Mouse (Mus musculus) inflammation-experienced regulatory T-cells, adult 6 months (primary cell): ENCODE measurements around the gene Gm49384. TPM values are rescaled to one million over a fixed set of nuclear protein-coding genes. Genes with fewer than 3 reads are reported as not detected.
"Not testable (repeated sequence)": the region's sequence is repeated elsewhere in the genome, so short reads cannot be mapped to it uniquely, and the experiment has no call there.

Source experiments
- ATAC-seq: one replicate; pipeline ENCODE4 v1.8.0; 2017
- polyA plus RNA-seq, 3 experiments: library from polyadenylated mRNA; unstranded; fragments of 100-300 nt; shearing (Covaris generic); gene quantifications; one replicate each; pipeline ENCODE4 v1.2.1; 2017

The Gm49384 gene
- polyA plus RNA-seq, 3 experiments from 2014 or later, result 7.9 to 15.2 (median 9.6) TPM

DNA sequence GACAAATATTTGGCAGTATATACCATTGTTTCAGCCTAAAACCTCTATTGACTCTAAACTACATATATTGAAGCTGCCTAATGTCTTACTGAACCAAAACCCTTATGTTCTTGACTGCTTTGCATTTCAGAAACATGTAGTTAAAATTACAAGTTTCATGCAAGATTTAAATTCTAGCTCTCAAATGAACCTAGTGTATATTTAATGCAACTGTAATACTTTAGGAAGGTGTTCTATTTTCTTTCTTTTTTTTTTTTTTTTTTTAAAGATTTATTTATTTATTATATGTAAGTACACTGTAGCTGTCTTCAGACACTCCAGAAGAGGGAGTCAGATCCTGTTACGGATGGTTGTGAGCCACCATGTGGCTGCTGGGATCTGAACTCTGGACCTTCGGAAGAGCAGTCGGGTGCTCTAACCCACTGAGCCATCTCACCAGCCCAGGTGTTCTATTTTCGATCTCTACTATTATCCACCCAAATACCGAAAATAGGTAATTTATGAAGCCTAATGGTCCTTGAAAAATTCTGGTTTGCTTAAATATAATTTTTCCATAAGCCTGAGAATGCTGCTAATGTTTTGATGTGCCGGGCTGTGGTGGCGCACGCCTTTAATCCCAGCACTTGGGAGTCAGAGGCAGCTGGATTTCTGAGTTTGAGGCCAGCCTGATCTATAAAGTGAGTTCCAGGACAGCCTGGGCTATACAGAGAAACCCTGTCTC, 37.0 kb downstream of the Gm49384 start:
- ATAC-seq, result not testable (repeated sequence)

DNA sequence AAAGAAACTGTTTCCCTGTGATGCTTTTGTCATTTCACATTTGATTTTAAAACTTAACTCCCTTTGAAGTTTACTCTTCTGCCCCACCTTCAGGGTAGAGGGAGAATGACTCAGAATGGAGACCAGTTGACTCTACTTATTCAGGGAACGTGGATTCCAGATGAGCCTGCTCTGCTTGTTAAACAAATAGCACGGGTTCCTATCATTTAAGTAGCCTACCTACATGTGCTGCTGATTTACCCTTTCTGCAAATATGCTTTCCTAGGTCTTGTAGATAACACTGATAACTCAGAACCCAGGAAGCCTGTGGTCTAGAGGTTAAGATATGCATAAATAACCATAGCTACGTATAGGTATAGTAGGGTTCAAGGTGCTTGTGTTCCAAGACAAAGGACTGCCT, 39.2 kb downstream of the Gm49384 start:
- peak; percentile 18 for ATAC-seq

DNA sequence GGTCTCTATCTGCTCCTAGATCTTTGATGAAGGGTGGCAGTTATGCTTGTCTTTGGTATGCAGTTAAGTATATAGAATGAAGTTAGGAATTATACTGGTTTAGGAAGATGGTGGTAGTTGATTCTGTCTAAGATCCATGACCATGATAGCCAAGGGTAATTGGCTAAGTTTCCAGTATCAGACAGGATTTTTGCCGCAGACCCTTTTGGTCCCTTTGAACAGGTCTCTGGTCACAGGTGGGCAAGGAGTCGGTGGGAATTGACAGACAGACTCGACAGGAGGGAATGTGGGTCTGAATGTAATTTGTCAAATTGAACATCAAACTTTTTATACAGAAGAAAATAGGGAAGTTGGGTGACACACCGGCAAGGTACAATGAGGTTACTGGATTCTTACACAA, 40.5 kb downstream of the Gm49384 start:
- not testable (repeated sequence) for ATAC-seq

DNA sequence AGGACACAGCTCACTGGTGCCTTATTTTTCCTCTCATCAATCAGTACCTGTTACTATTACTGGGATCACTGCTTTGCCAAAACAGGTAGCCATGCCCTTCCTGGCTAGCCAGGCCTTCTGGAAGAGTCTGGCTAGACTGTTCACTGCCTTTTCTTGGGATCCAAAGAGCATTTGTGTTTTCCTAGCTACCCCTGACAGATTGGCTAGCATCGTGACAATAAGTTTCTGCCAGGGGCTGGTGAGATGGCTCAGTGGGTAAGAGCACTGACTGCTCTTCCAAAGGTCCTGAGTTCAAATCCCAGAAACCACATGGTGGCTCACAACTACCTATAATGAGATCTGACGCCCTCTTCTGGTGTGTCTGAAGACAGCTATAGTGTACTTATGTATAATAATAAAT, 43.4 kb downstream of the Gm49384 start:
- ATAC-seq, result not testable (repeated sequence)

DNA sequence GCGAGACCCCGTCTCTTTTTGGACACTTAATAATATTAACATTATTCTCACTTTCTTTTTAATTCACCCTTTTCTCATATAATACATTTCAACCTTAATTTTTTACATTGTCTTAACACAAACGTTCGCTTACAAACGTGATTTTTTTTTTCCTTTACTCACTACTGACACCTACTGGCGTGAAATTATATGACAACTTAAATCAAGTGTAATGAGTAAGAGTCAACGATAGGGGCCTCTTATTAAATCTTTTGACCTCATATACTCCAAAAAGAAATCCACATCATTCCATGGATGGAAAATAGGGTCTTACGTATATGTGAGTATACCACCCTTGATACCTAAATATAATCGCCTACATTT, 44.5 kb downstream of the Gm49384 start:
- peak; percentile 52 for ATAC-seq

DNA sequence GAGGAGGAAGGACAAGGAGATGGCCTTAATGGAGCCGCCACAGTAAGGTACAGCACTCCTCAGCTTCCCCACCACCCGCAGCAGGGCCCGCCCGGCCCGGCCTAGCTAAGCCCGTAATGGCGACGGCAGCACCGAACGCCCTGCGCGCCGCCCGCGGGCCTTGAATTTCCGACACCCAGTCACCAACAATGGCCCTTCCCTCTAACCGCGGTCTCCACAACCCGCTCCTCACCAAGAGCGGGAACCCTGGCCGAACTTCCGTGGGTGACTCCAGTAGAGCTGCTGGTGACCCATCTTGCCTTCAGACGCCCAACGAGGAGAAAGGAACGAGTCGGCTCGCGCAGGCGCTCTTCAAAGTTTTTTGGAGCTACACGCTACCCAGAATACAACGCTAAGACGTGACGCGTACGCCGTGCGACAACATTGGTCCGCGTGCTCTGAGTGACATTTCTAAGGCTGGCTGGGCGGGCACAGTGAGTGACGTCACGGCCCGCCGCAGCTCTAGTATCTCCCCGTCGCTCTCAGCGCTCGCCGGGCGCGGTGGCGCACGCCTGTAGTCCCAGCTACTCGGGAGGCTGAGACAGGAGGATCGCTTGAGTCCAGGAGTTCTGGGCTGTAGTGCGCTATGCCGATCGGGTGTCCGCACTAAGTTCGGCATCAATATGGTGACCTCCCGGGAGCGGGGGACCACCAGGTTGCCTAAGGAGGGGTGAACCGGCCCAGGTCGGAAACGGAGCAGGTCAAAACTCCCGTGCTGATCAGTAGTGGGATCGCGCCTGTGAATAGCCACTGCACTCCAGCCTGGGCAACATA, 45.1 kb downstream of the Gm49384 start, which contains the start of gene Rps29:
Rps29 (minus strand) TSS at position 422 of the 813 bp plus-strand sequence.
- peak; percentile 92 for ATAC-seq

DNA sequence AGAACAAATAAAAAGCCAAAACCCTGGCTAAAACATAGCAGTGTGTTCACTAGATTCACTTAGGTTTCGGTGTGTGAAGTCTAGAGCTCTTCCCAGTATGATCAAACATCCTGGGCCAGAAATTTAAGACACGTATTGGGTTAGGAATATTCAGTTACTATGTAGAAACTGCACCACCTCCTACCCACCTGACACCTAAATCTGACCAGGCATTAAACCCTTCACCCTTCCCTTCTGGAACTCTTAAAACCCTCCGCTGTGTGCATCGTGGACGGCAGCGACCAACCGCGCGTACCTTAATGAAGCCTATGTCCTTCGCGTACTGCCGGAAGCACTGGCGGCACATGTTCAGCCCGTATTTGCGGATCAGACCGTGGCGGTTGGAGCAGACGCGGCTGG, 45.7 kb downstream of the Gm49384 start:
- no peak for ATAC-seq

DNA sequence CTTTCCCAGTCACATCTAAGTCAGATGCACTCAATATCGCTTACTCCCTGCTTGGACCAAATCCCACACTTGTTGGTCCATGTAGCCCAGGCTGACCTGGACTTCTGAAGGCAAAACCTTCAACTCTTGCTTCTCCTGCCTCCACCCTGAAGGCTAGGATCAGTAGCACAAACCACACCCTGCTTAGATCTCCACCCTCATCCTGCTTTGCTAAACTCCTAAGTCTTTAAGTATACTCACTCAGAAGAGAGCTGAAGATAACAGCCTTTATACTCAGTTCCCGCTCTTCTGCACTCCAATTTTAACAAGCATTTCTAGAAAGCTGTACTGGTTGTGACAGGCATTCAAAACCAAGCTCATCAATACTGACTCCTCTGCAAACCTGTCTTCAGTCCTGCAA, 47.0 kb downstream of the Gm49384 start:
- ATAC-seq, result no peak

DNA sequence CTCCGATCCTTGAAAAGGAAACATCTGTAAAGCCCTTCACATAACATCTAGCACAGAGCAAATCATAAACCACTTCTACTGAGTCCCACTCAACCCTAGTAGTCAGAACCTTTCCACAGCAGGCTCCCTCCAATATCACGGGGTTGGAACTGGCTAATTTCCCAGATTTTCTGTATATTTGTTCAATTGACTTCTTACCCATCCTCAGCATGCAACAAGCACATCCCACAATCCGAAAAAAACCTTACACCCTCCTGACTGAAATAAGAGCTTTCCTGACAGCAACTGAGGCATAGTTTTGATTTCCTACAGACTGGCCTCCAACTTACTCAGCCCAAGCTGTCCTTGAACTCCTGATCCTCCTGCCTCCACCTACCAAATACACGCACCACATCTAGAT, 47.6 kb downstream of the Gm49384 start:
- no peak for ATAC-seq

DNA sequence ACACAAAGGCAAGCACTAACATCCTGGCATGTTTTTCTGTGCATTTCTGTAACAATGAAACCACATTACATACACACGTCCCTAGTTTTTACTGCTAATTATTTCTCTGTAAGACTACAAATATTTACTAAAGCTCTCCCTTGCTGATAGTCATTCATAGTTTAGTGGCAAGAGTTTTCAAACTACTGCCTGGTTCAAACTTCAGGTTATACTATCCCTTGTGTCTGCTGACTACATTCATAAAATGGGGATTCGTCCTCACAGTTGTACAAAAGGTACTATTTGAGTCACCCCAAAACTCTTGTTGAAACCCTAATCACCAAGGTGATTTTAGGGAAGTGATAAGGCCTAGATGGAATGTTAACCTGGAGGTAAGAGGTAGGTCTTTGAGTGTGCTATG, 48.1 kb downstream of the Gm49384 start:
- ATAC-seq, result no peak

DNA sequence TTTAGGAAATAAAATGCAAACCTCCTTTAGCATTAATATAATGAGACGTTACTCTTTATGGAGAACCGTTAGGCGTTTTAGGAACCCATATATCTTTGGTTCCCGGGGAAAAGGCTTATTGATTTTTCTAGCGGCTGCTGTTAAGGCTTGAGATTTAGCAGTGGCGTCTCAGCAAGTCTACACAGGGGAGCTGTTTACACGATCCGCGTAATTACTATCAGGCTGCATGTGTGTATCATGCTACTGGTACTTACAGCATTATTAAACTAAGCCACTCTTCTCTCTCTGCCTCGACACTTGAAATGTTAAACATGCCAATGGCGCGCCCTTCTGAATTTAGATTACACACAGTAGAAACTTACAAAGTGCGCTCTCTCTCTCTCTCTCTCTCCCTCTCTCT, 54.0 kb downstream of the Gm49384 start:
- no peak for ATAC-seq

DNA sequence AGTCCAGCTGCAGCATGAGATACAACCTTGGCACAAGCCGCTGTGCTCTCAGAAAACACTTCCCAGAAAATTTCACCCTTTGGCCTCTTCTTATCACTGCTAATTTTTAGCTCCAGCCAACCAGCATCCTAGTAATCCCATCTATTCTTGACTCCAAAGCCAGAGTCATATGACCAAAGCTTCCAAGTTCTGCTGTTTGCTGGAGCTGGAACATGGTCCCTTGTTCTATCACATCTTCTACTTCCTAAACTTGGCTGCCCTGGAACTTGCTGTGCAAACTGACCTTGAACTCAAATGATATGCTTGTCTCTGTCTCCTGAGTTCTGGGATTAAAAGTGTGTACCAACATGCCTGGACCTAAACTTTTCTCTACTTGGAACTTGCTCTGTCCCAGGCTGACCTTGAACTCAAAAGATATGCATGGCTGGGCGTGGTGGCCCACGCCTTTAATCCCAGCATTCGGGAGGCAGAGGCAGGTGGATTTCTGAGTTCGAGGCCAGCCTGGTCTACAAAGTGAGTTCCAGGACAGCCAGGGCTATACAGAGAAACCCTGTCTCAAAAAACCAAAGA, 56.8 kb downstream of the Gm49384 start:
- no peak for ATAC-seq

DNA sequence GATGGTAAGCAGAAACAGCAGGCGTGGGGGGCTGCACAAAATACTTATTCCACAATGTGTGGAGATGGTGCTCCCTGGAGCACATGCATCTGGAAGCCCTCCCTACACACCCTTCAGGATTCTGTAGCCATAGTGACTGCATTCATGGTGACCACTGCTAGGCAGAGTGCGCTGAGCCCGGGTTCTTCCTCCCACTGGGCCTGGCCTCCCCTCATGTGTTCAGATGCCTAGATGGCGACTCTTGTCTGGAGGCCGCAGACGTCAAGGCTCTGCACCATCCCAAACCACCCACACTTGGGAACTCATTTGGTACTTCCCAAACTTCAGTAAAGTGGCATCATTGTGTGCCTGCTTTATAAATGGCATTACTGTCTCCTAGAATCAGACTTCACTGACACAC, 60.6 kb downstream of the Gm49384 start:
- ATAC-seq, result no peak

DNA sequence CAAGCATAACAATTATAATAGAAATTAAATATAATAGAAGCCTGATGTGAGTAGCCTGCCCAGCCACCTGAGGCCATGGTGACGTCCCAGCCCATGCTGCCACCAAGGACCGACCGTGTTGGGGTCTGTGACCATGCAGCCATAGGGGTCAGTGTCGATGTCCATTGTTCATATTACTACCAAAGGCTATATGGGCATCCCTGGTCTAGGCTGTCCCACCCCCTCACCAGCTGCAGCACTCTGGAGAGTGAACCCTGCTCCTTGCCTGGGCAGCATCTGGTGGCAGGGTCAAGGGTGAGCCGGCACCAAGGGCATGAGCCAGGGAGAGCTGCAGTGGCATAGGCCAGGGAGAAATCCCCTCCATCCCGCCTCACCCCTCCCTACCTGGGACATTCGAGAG, 64.2 kb downstream of the Gm49384 start:
- no peak for ATAC-seq

Other genes starting within 250 kb of the Gm49384 start
- 1,000 to 10,000 TPM; 2,056 to 4,231 (median 2,807) TPM for gene Rps29, start 45.1 kb downstream of the Gm49384 start, polyA plus RNA-seq
- gene Lrr1, start 35.5 kb downstream of the Gm49384 start, polyA plus RNA-seq, result 1 to 10 TPM in 2 of 3 experiments, not detected in 1; 1.5 to 8.2 TPM
- 100 to 1,000 TPM; 533 to 565 (median 537) TPM for gene Rpl36al, start 20.2 kb downstream of the Gm49384 start, polyA plus RNA-seq
- 10 to 100 TPM; 17.8 to 27.9 (median 21.1) TPM for gene Mgat2, start 20.1 kb downstream of the Gm49384 start, polyA plus RNA-seq
- 10 to 100 TPM in 1 of 3 experiments, 1 to 10 TPM in 2; 6.9 to 16.1 (median 8.8) TPM for gene Gm49383, start 7.2 kb downstream of the Gm49384 start, polyA plus RNA-seq
- gene Dnaaf2, start 5.8 kb downstream of the Gm49384 start, polyA plus RNA-seq, result 1 to 10 TPM; 4.7 to 5.4 (median 4.7) TPM
- gene Pole2, start 23.9 kb upstream of the Gm49384 start, polyA plus RNA-seq, result 10 to 100 TPM in 1 of 3 experiments, 1 to 10 TPM in 2; 5.1 to 22.6 (median 7.6) TPM
- gene Klhdc1, start 36.9 kb upstream of the Gm49384 start, polyA plus RNA-seq, result 10 to 100 TPM; 15.4 to 41.1 (median 25.4) TPM
- gene Klhdc2, start 92.4 kb upstream of the Gm49384 start, polyA plus RNA-seq, result 10 to 100 TPM; 12.0 to 16.0 (median 14.3) TPM
- 100 to 1,000 TPM; 135 to 198 (median 180) TPM for gene Nemf, start 152.9 kb upstream of the Gm49384 start, polyA plus RNA-seq
- gene Arf6, start 167.9 kb upstream of the Gm49384 start, polyA plus RNA-seq, result 10 to 100 TPM; 40.5 to 93.3 (median 88.9) TPM
- not detected for gene Gm9887, start 168.2 kb upstream of the Gm49384 start, polyA plus RNA-seq